Mouse (Mus musculus): Measurements from ENCODE around the gene Elmo2.
A peak's percentile ranks its signal among the peaks of the same experiment; 100 is the strongest.

Elmo2 gene

GRCm38 (mm10) chr2:165296571-165296970 is 29.7 kb downstream of the Elmo2 start:
- DNase-seq (ENCODE audit: low read depth, low spot score): no peak

GRCm38 (mm10) chr2:165288315-165289031 is 37.8 kb downstream of the Elmo2 start:
- peak; percentile 95 for DNase-seq (ENCODE audit: low read depth, low spot score)

GRCm38 (mm10) chr2:165287202-165287984 is 38.9 kb downstream of the Elmo2 start, which contains the start of gene Slc35c2:
TSS of gene Slc35c2 (minus strand) at chr2:165287869.
- peak; percentile 92 for DNase-seq (ENCODE audit: low read depth, low spot score)

- peak; percentile 39 for DNase-seq (ENCODE audit: low read depth, low spot score)
Observed at GRCm38 (mm10) chr2:165286361-165287201, 39.7 kb downstream of the Elmo2 start.

GRCm38 (mm10) chr2:165285621-165286020 is 40.7 kb downstream of the Elmo2 start:
- DNase-seq (ENCODE audit: low read depth, low spot score): no peak

- no peak for DNase-seq (ENCODE audit: low read depth, low spot score)
Observed at GRCm38 (mm10) chr2:165285034-165285433, 41.2 kb downstream of the Elmo2 start.

GRCm38 (mm10) chr2:165284377-165284776 is 41.9 kb downstream of the Elmo2 start:
- DNase-seq (ENCODE audit: low read depth, low spot score): no peak

- no peak for DNase-seq (ENCODE audit: low read depth, low spot score)
Observed at GRCm38 (mm10) chr2:165283644-165284043, 42.6 kb downstream of the Elmo2 start.

- DNase-seq (ENCODE audit: low read depth, low spot score): no peak
Observed at GRCm38 (mm10) chr2:165281779-165282311, 44.4 kb downstream of the Elmo2 start.

GRCm38 (mm10) chr2:165279351-165279750 is 46.9 kb downstream of the Elmo2 start:
- DNase-seq (ENCODE audit: low read depth, low spot score): no peak

GRCm38 (mm10) chr2:165277188-165277740 is 49.0 kb downstream of the Elmo2 start:
- no peak for DNase-seq (ENCODE audit: low read depth, low spot score)

GRCm38 (mm10) chr2:165275824-165276223 is 50.5 kb downstream of the Elmo2 start:
- peak; percentile 24 for DNase-seq (ENCODE audit: low read depth, low spot score)

- DNase-seq (ENCODE audit: low read depth, low spot score): no peak
Observed at GRCm38 (mm10) chr2:165275124-165275640, 51.1 kb downstream of the Elmo2 start.

GRCm38 (mm10) chr2:165273589-165273988 is 52.7 kb downstream of the Elmo2 start:
- DNase-seq (ENCODE audit: low read depth, low spot score): no peak

GRCm38 (mm10) chr2:165271326-165271725 is 55.0 kb downstream of the Elmo2 start:
- no peak for DNase-seq (ENCODE audit: low read depth, low spot score)

GRCm38 (mm10) chr2:165270858-165271257 is 55.4 kb downstream of the Elmo2 start:
- no peak for DNase-seq (ENCODE audit: low read depth, low spot score)

- no peak for DNase-seq (ENCODE audit: low read depth, low spot score)
Observed at GRCm38 (mm10) chr2:165266739-165267138, 59.5 kb downstream of the Elmo2 start.

- DNase-seq (ENCODE audit: low read depth, low spot score): peak; percentile 28
Observed at GRCm38 (mm10) chr2:165263861-165264260, 62.4 kb downstream of the Elmo2 start.

GRCm38 (mm10) chr2:165262274-165262990 is 63.8 kb downstream of the Elmo2 start:
- DNase-seq (ENCODE audit: low read depth, low spot score): no peak

GRCm38 (mm10) chr2:165259859-165260258 is 66.4 kb downstream of the Elmo2 start:
- no peak for DNase-seq (ENCODE audit: low read depth, low spot score)
